Mouse (Mus musculus) olfactory bulb, adult 2 months (tissue): ENCODE results near the gene Zfp14.

Source experiments
- CTCF ChIP-seq: fragments of 200-500 bp; IDR thresholded peaks from 2 replicates; pipeline ENCODE4 v1.5.1; 2012; ENCODE audit warnings: low read depth, mild to moderate bottlenecking, low read length, moderate library complexity; ENCODE audit not compliant: insufficient read depth
- POLR2A ChIP-seq: fragments of 200-500 bp; IDR thresholded peaks from 2 replicates; pipeline ENCODE4 v1.6.1; 2012; ENCODE audit warnings: mild to moderate bottlenecking, low read depth, low read length, moderate library complexity; ENCODE audit not compliant: insufficient read depth

DNA sequence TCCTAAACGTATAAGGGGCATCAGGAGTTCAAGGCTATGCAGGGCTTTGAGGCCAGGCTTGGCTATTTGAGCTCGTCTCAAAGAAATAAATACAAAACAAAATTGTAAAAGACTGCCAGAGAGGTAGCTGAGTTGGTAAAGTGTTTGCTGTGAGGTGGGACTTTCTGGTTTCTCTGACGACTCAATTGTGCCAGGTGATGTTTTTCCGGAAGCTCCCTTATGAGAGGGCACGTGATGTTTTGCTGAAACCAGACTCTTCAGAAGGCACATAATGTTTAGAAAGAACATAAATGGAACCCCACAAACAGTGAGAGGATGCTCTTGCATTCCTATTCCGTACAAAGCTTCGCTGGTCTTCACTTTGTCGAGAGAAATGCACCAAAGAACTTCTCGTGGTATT lies 41.5 kb upstream of the Zfp14 start:
- TF ChIP-seq POLR2A (no peak), CTCF (no peak)
